Mouse (Mus musculus) ZHBTc4 (cell line): ENCODE results near the gene 1700008P02Rik.
"Not testable (repeated sequence)": the region's sequence is repeated elsewhere in the genome, so short reads cannot be mapped to it uniquely, and the experiment has no call there.

Experiments used
- DNase-seq: peaks from one replicate; pipeline ENCODE4 v3.0.0-alpha.2; 2011; ENCODE audit warnings: low read depth, low spot score

1700008P02Rik gene

DNA sequence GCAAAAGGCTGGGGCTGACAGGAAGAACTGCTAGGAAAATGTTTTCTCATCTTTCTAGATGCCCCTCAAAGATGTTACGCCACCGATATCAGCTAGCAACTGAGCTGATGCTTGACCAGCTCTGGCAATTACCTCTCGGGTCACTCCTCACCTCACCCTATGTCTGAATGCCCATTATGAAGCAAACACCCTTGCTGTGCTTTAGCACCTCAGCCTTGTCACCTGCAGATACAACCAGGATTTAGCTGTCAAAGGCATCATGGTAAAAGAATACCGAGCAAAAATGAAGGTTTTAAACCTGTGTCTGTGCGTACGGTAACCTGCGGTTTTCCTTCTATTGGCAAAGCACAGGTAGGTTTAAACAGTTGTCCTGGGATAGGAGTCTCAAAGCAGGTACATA lies at the start of gene 1700008P02Rik:
1700008P02Rik (minus strand) TSS at position 101 of the 400 bp plus-strand sequence.
- DNase-seq, result no peak

DNA sequence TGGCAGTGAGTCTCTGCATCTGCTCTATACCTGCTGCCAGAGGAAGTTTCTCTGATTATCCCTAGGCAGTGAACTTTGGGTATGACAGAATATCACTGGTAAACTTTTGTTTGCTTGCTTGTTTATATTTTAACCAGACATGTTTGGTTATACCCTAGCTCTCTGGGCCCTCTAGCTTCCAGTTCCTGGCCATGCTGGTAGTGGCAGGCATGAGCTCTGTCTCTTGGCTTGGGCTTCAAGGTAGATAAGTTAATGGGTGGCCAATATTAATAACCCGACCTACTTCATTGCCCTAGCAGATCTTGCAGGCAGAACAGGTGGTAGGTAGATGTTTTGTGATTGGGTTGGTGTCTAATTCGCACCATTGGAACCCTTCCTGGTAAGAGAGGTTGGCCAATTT lies 29.2 kb upstream of the 1700008P02Rik start:
- DNase-seq, result no peak

DNA sequence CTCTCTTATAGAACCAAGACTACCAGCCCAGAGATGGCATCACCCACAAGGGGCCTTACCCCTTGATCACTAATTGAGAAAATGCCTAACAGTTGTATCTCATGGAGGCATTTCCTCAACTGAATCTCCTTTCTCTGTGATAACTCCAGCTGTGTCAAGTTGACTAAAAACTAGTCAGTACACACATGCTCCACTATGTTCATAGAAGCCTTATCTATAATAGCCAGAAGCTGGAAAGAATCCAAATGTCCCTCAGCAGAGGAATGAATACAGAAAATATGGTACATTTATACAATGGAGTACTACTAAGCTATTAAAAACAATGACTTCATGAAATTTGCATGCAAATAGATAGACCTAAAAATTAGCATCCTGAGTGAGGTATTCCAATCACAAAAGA lies 17.9 kb upstream of the 1700008P02Rik start:
- not testable (repeated sequence) for DNase-seq

DNA sequence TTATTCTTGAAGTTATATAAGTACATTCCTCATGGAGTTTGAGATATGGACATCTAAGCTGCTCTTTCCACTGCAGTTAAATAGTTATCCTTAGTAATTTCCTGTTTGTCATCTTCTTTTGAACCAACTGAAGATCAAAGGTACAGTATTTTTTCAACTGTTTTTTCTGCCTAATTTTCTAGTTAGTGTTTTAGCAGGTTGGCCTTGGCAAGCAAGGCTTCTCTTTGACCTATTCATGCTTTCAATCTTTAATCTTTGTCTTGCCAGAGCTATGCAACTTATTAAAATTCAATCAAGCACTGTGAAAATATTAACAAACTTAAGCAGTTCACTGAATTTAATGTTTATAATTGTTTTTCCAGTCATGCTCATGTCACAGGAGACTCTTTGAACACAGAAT lies 14.0 kb upstream of the 1700008P02Rik start:
- no peak for DNase-seq

DNA sequence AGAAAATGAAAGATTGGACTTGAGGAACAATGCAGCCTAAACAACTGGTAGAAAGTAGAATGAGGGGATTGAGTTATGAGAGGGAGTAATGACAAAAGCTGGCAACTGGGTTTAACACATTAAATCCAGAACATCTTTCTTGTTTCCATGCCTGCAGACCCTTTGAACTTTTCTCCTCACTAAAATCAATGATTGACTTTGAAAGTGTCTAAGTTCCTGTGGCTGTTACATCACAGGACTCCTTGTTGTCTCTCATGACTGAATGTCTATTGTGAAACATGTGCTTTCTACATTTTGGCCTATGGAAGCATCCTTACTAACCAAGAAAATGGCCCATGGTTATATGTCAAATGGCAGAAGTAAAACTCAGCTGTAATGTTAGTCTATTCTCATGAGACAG lies 2.4 kb downstream of the 1700008P02Rik start:
- DNase-seq, result no peak
